Mouse (Mus musculus) embryonic facial prominence, embryonic 14.5 days (tissue): ENCODE data around the gene Arv1. TPM values are rescaled to one million over a fixed set of nuclear protein-coding genes. Genes with fewer than 3 reads are reported as not detected.
A peak's percentile ranks its signal among the peaks of the same experiment; 100 is the strongest.

Experiments
- ATAC-seq: fragments of 200-750 bp; cut with Nextera tagmentation; 2 replicates; pipeline ENCODE4 v1.8.0; 2017; ENCODE audit warnings: low read depth, moderate number of reproducible peaks, moderate TSS enrichment
- DNase-seq: peaks from one replicate; pipeline ENCODE4 v3.0.0-alpha.2; 2015; ENCODE audit warnings: low spot score
- H3K27ac ChIP-seq: fragments of 300-500 bp; sonication (generic); replicated peaks from 2 replicates; pipeline ENCODE4 v1.5.1; 2014; ENCODE audit warnings: low read depth, mild to moderate bottlenecking, low read length, moderate library complexity
- H3K27me3 ChIP-seq: fragments of 300-500 bp; sonication (generic); replicated peaks from 2 replicates; pipeline ENCODE4 v1.6.1; 2014; ENCODE audit warnings: low read length; ENCODE audit not compliant: control insufficient read depth, insufficient read depth
- H3K36me3 ChIP-seq: fragments of 300-500 bp; sonication (generic); 2 replicates; pipeline ENCODE4 v1.6.1; 2014; ENCODE audit warnings: low read length, mixed read lengths; ENCODE audit not compliant: control insufficient read depth, insufficient read depth
- H3K4me1 ChIP-seq: fragments of 300-500 bp; sonication (generic); 2 replicates; pipeline ENCODE4 v1.6.1; 2014; ENCODE audit warnings: antibody characterized with exemption, low read length; ENCODE audit not compliant: control insufficient read depth, insufficient read depth
- H3K4me2 ChIP-seq: fragments of 300-500 bp; sonication (generic); 2 replicates; pipeline ENCODE4 v1.6.1; 2014; ENCODE audit warnings: low read depth, mild to moderate bottlenecking, low read length, moderate library complexity, mixed read lengths
- H3K4me3 ChIP-seq: fragments of 300-500 bp; sonication (generic); 2 replicates; pipeline ENCODE4 v1.5.1; 2014; ENCODE audit warnings: low read depth, mild to moderate bottlenecking, low read length
- H3K9ac ChIP-seq: fragments of 300-500 bp; sonication (generic); 2 replicates; pipeline ENCODE4 v1.6.1; 2014; ENCODE audit warnings: low read depth, mild to moderate bottlenecking, low read length, moderate library complexity, mixed read lengths
- H3K9me3 ChIP-seq: fragments of 300-500 bp; sonication (generic); 2 replicates; pipeline ENCODE4 v1.6.1; 2016; ENCODE audit warnings: low read length; ENCODE audit not compliant: control insufficient read depth
- WGBS: fragments of 180-500 bp; shearing (Covaris S2); extraction: QIAGEN DNeasy Blood & Tissue Kit; methylation state at CpG from one replicate; pipeline ENCODE4 v1.1.7; 2014; 5-methylcytosine and 5-hydroxymethylcytosine counted together
- polyA plus RNA-seq: library from polyadenylated mRNA; unstranded; fragments of >200 nt; fragmentation: Nextera tagmentation; extraction: Ambion mirVana; gene quantifications from 2 replicates; pipeline ENCODE4 v1.2.1, GENCODE M21; 2014

Gene Arv1
- polyA plus RNA-seq, 1 experiment from 2014 or later: 16.1 TPM

GRCm38 (mm10) chr8:124705823-124706222, 16.1 kb upstream of the Arv1 start:
- no peak for ATAC-seq
- no peak overlapping the region for H3K4me3 ChIP-seq
- no peak overlapping the region for H3K9ac ChIP-seq
- peaks cover 57% of the 10 kb centered on the region for H3K36me3 ChIP-seq
- H3K4me2 ChIP-seq: no peak overlapping the region
- no peaks in the 10 kb centered on the region for H3K27me3 ChIP-seq
- H3K4me1 ChIP-seq: no peaks in the 10 kb centered on the region
- no peaks in the 10 kb centered on the region for H3K9me3 ChIP-seq
- no peak for DNase-seq
- 95% methylated on average over 8 of the region's 8 CpGs for WGBS
- H3K27ac ChIP-seq: no peak overlapping the region

DNA sequence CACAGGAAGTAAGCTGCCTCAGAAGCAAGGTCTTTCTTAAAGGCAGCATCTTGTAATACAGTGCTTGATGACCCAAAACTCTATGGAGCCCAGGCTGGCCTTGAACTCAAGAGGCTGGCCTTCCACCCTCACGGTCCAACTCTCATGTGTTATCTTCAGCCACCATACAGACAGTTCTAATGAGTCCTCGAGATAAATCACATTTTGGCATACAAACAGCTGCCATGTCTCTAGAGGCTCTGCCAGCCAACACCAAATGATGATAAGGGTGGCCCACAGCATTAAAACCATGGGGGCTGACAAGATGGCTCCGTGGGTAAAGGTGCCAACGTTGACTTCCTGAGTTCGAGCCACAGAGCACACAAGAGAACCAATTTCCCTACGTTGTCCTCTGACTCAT, 8.7 kb upstream of the Arv1 start:
- no peak for ATAC-seq

DNA sequence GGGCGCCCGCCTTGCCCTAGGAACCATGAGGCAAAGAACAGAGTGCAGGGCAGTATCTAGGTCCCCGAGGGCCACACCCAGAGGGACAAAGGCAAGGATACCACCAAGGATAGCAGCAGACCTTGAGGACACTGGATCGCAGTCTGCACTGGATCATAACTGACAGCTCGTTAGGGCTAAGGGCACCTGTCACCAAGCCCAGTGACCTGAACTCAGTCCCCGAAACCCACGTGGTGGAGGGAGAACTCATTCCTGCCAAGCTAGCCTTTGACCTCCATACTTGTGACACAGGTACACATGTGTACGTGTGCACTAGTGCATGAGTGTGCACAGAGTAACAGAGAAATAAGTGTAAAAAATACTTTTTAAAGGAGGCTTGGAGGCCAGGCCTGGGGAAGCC, 6.2 kb upstream of the Arv1 start:
- no peak for ATAC-seq

More for the DNA sequence above, 8.7 kb upstream of the Arv1 start:
- H3K36me3 ChIP-seq: peaks cover 41% of the 10 kb centered on the region
- no peak overlapping the region for H3K27ac ChIP-seq
- H3K9me3 ChIP-seq: no peaks in the 10 kb centered on the region
- no peak overlapping the region for H3K4me2 ChIP-seq
- no peaks in the 10 kb centered on the region for H3K4me1 ChIP-seq
- no peak for DNase-seq
- 93% methylated on average over 6 of the region's 6 CpGs for WGBS
- no peak overlapping the region for H3K4me3 ChIP-seq
- H3K27me3 ChIP-seq: no peaks in the 10 kb centered on the region
- H3K9ac ChIP-seq: no peak overlapping the region

GRCm38 (mm10) chr8:124720133-124720532, 1.8 kb upstream of the Arv1 start:
- ATAC-seq (no peak), DNase-seq (no peak)
- no peak overlapping the region for H3K9ac ChIP-seq
- no peak overlapping the region for H3K4me3 ChIP-seq
- H3K36me3 ChIP-seq: 0 out of 2 replicates have a peak, but pooled peaks cover 1% of the 10 kb centered on the region
- H3K4me2 ChIP-seq: no peak overlapping the region
- 78% methylated on average over 7 of the region's 7 CpGs for WGBS
- peaks cover 15% of the 10 kb centered on the region for H3K4me1 ChIP-seq
- H3K27me3 ChIP-seq: no peaks in the 10 kb centered on the region
- no peaks in the 10 kb centered on the region for H3K9me3 ChIP-seq
- no peak overlapping the region for H3K27ac ChIP-seq

More for the DNA sequence above, 6.2 kb upstream of the Arv1 start:
- Histone ChIP-seq H3K4me3 (no peak overlapping the region), H3K9ac (no peak overlapping the region), H3K27ac (no peak overlapping the region), H3K27me3 (no peaks in the 10 kb centered on the region), H3K36me3 (peaks cover 23% of the 10 kb centered on the region), H3K4me2 (no peak overlapping the region), H3K4me1 (no peaks in the 10 kb centered on the region), H3K9me3 (no peaks in the 10 kb centered on the region)
- DNase-seq: no peak
- WGBS: 87% methylated on average over 8 of the region's 8 CpGs

DNA sequence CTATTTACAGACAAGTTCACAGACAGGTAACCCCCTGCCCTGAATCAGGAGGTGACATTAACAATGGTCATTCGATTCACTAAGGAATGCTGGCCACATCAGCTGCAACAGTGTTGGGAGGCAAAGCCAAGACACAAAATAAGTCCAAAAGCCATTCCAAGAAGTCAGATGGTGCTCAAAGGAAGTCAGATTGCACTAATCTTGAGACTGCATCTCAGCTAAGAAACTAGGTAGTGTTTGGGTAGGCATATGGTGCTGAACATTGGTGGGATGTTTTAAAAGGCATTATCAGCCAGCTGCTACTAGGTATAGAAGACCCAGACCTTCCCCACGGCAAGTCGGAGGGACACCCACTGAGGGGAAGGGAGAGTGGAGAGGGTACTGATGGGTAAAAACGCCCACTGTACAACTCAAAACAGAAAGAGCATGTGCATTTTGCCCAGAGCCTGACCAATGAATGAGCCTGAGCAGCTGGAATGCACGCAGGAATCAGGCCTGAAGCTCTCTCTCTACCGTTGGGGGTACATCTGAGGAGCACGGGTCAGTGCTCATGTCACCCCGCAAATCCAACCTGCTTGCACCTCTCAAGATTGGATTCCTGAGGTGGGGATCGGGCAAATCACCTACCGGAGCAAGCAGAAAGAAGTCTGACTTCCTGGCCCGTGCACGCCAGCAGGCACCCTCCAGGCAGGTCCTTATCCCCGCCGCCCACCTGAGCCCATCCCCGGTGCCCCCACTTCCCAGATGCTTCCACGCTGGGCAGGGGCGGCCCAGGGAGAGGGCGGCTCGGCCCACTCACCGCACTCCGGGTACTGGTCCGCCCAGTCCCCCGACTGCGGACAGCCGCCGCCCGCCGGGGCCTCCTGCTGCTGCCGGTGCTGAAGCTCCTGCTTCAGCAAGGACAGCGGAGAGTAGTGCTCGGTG, 739 bp upstream of the Arv1 start:
- ATAC-seq (peak; percentile 47), DNase-seq (no peak)
- Histone ChIP-seq H3K36me3 (peaks cover 11% of the 10 kb centered on the region; the same call in 1 of the 2 replicates), H3K9me3 (no peaks in the 10 kb centered on the region), H3K4me3 (peak overlapping the region; percentile 92), H3K4me2 (peak overlapping the region; percentile 80), H3K4me1 (peaks cover 15% of the 10 kb centered on the region), H3K27ac (no peak overlapping the region), H3K9ac (peak overlapping the region; percentile 80), H3K27me3 (no peaks in the 10 kb centered on the region)
- 4% methylated on average over 15 of the region's 31 CpGs for WGBS

- Histone ChIP-seq H3K27me3 (no peaks in the 10 kb centered on the region), H3K4me3 (no peak overlapping the region), H3K36me3 (peaks cover 39% of the 10 kb centered on the region), H3K9me3 (no peaks in the 10 kb centered on the region), H3K27ac (no peak overlapping the region), H3K4me1 (peaks cover 15% of the 10 kb centered on the region), H3K4me2 (no peak overlapping the region), H3K9ac (no peak overlapping the region)
- no peak for DNase-seq
- whole genome bisulfite sequencing: 97% methylated on average over 7 of the region's 7 CpGs
- ATAC-seq: no peak
Measured at GRCm38 (mm10) chr8:124724301-124724700, 2.4 kb downstream of the Arv1 start.

GRCm38 (mm10) chr8:124732828-124733227, 10.9 kb downstream of the Arv1 start:
- Histone ChIP-seq H3K36me3 (peaks cover 70% of the 10 kb centered on the region), H3K4me3 (no peak overlapping the region), H3K27ac (no peak overlapping the region), H3K27me3 (no peaks in the 10 kb centered on the region), H3K9ac (no peak overlapping the region), H3K9me3 (no peaks in the 10 kb centered on the region), H3K4me1 (no peaks in the 10 kb centered on the region), H3K4me2 (no peak overlapping the region)
- ATAC-seq: no peak
- no peak for DNase-seq
- 85% methylated on average over 8 of the region's 8 CpGs for WGBS

- Histone ChIP-seq H3K36me3 (peaks cover 51% of the 10 kb centered on the region), H3K27me3 (no peaks in the 10 kb centered on the region), H3K9ac (no peak overlapping the region), H3K27ac (no peak overlapping the region), H3K4me1 (no peaks in the 10 kb centered on the region), H3K4me3 (no peak overlapping the region), H3K4me2 (no peak overlapping the region), H3K9me3 (no peaks in the 10 kb centered on the region)
- DNase-seq (no peak), ATAC-seq (no peak)
- 72% methylated on average over 3 of the region's 3 CpGs for WGBS
Measured at GRCm38 (mm10) chr8:124735371-124735911, 13.5 kb downstream of the Arv1 start.
